Mouse (Mus musculus) hindbrain, postnatal 0 days (tissue): Measurements from ENCODE around the gene Lgals3bp. TPM values are rescaled to one million over a fixed set of nuclear protein-coding genes. Genes with fewer than 3 reads are reported as not detected.

Experiments
- ATAC-seq: fragments of 200-750 bp; cut with Nextera tagmentation; 2 replicates; pipeline ENCODE4 v1.8.0; 2017; ENCODE audit warnings: mild to moderate bottlenecking, moderate TSS enrichment, moderate library complexity
- DNase-seq: peaks from one replicate; pipeline ENCODE4 v3.0.0-alpha.2; 2015; ENCODE audit warnings: low spot score
- H3K27ac ChIP-seq: fragments of 300-500 bp; sonication (generic); 2 replicates; pipeline ENCODE4 v1.5.1; 2014; ENCODE audit warnings: mild to moderate bottlenecking
- H3K27me3 ChIP-seq: fragments of 300-500 bp; sonication (generic); 2 replicates; pipeline ENCODE4 v1.6.1; 2014; ENCODE audit warnings: low read length, mixed read lengths; ENCODE audit not compliant: insufficient read depth
- H3K36me3 ChIP-seq: fragments of 300-500 bp; sonication (generic); 2 replicates; pipeline ENCODE4 v1.6.1; 2014; ENCODE audit warnings: low read length, mixed read lengths; ENCODE audit not compliant: insufficient read depth
- H3K4me1 ChIP-seq: fragments of 300-500 bp; sonication (generic); 2 replicates; pipeline ENCODE4 v1.6.1; 2014; ENCODE audit warnings: antibody characterized with exemption, low read length, mixed read lengths; ENCODE audit not compliant: insufficient read depth
- H3K4me2 ChIP-seq: fragments of 300-500 bp; sonication (generic); 2 replicates; pipeline ENCODE4 v1.6.1; 2014; ENCODE audit warnings: low read depth, mild to moderate bottlenecking, low read length, moderate library complexity, mixed read lengths
- H3K4me3 ChIP-seq: fragments of 300-500 bp; sonication (generic); 2 replicates; pipeline ENCODE4 v1.5.1; 2014; ENCODE audit warnings: low read length
- H3K9ac ChIP-seq: fragments of 300-500 bp; sonication (generic); replicated peaks from 2 replicates; pipeline ENCODE4 v1.6.1; 2014; ENCODE audit warnings: mild to moderate bottlenecking, low read length, moderate library complexity, mixed read lengths
- H3K9me3 ChIP-seq: fragments of 300-500 bp; sonication (generic); 2 replicates; pipeline ENCODE4 v1.6.1; 2016; ENCODE audit warnings: low read length, mixed read lengths
- CTCF ChIP-seq: IDR thresholded peaks from 2 replicates; pipeline ENCODE4 v1.5.1; 2016; ENCODE audit warnings: antibody characterized with exemption, control low read depth, low read depth
- WGBS: fragments of 180-500 bp; shearing (Covaris S2); extraction: QIAGEN DNeasy Blood & Tissue Kit; methylation state at CpG from one replicate; pipeline ENCODE4 v1.1.7; 2014; 5-methylcytosine and 5-hydroxymethylcytosine counted together
- polyA plus RNA-seq: library from polyadenylated mRNA; unstranded; fragments of >200 nt; fragmentation: Nextera tagmentation; extraction: Ambion mirVana; gene quantifications from 2 replicates; pipeline ENCODE4 v1.2.1, GENCODE M21; 2015
- total RNA-seq: library from RNA; depleted of rRNA; stranded (reverse); fragments of >200 nt; gene quantifications from 2 replicates; pipeline ENCODE4 v1.2.3, GENCODE M21; 2014

Lgals3bp gene
- total and polyA plus RNA-seq, 2 experiments from 2014 or later, result 18.5 to 25.5 TPM

DNA sequence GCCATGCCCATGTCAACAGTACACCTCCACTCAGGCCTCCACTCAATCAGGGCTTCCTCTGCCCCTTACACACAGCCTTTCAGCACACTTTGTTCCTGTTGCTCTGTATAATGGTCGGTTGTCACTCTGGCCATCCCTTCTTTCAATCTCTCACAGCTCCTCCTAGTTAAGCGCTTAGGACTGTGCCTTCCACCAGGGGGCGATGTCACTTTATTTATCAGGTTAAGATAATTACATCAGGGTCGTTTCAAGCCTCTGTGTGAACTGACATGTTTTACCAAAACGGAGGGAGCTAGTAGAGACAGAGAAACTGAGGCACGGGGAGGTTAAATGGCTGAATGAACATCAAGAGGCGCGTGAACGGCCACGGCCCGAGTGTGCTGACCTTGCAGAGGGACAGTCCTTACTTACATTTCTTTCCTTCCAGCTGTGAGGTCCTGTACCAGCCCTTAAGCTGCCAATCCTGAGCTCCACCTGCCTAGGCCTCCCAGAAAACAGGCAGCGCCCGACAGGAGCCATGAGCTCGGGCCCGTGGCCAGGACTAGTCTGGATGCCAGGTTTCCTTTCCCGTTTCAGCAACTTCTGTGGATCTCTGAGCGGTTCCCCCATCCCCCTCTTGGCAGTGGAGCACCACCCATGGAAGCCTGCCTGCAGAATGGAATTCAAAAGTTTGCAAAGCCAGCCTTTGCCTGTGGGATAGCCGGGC, 21.5 kb upstream of the Lgals3bp start:
- no peak overlapping the region for H3K4me3 ChIP-seq
- ATAC-seq (peak; percentile 35; the same call in 1 of the 2 replicates), DNase-seq (peak; percentile 95)
- 0 out of 2 replicates have a peak overlapping the region, but pooled peaks have one; percentile 13 for H3K9ac ChIP-seq
- no peaks in the 10 kb centered on the region for H3K36me3 ChIP-seq
- no peaks in the 10 kb centered on the region for H3K27me3 ChIP-seq
- H3K9me3 ChIP-seq, result no peaks in the 10 kb centered on the region
- H3K4me2 ChIP-seq, result peak overlapping the region; percentile 42; the same call in 1 of the 2 replicates
- TF ChIP-seq CTCF, result peak; percentile 89
- peaks cover 10% of the 10 kb centered on the region for H3K4me1 ChIP-seq
- WGBS, result 4% methylated on average over 18 of the region's 18 CpGs
- peak overlapping the region; percentile 58 for H3K27ac ChIP-seq

DNA sequence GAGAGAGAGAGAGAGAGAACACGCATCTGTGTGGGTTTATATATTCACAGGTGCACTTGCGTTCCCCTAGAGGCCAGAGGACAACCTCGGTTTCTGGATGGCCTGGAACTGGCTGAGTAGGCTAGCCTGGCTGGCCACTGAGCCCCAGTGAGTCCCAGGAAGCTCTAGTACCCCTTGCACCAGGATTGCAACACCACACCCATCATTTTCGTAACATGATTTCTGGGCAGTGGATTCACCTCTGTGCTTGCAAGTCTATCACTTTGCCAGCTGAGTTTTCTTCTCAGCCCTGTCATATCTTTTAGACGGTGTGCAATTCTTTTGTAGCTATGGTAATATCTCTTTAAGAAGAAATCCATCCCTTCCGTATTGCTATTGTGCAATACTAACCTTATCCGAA, 18.4 kb upstream of the Lgals3bp start:
- WGBS, result 84% methylated on average over 7 of the region's 7 CpGs

GRCm38 (mm10) chr11:118418834-118419504, 17.1 kb upstream of the Lgals3bp start, which contains the start of gene Cant1:
Cant1 (minus strand) TSS chr11:118419086.
- Histone ChIP-seq H3K27me3 (no peaks in the 10 kb centered on the region), H3K4me2 (peak within 1 kb of the TSS; percentile 98), H3K9me3 (no peaks in the 10 kb centered on the region), H3K9ac (peak within 1 kb of the TSS; percentile 95), H3K27ac (peak within 1 kb of the TSS; percentile 81), H3K4me1 (peaks cover 19% of the 10 kb centered on the region), H3K4me3 (peak within 1 kb of the TSS; percentile 93), H3K36me3 (no peaks in the 10 kb centered on the region)
- TF ChIP-seq CTCF, result no peak
- WGBS, result under 1% methylated on average over 33 of the region's 50 CpGs
- ATAC-seq (peak; percentile 94), DNase-seq (peak; percentile 98)

More for the DNA sequence above, 18.4 kb upstream of the Lgals3bp start:
- H3K27ac ChIP-seq, result no peak overlapping the region
- no peaks in the 10 kb centered on the region for H3K27me3 ChIP-seq
- no peak overlapping the region for H3K4me2 ChIP-seq
- ATAC-seq (no peak), DNase-seq (no peak)
- no peak overlapping the region for H3K4me3 ChIP-seq
- H3K36me3 ChIP-seq, result no peaks in the 10 kb centered on the region
- TF ChIP-seq CTCF, result no peak
- H3K4me1 ChIP-seq, result peaks cover 20% of the 10 kb centered on the region
- H3K9me3 ChIP-seq, result no peaks in the 10 kb centered on the region
- H3K9ac ChIP-seq, result no peak overlapping the region

- H3K4me3 ChIP-seq, result peak overlapping the region; percentile 93
- no peaks in the 10 kb centered on the region for H3K9me3 ChIP-seq
- ATAC-seq, result no peak; the same call in 1 of the 2 replicates
- H3K36me3 ChIP-seq, result no peaks in the 10 kb centered on the region
- H3K4me2 ChIP-seq, result peak overlapping the region; percentile 98
- 3% methylated on average over 12 of the region's 12 CpGs for WGBS
- H3K27me3 ChIP-seq, result no peaks in the 10 kb centered on the region
- no peak for DNase-seq
- peaks cover 14% of the 10 kb centered on the region for H3K4me1 ChIP-seq
- H3K27ac ChIP-seq, result peak overlapping the region; percentile 81
- H3K9ac ChIP-seq, result peak overlapping the region; percentile 95
- TF ChIP-seq CTCF, result no peak
Measured at GRCm38 (mm10) chr11:118418442-118418833, 16.5 kb upstream of the Lgals3bp start.

DNA sequence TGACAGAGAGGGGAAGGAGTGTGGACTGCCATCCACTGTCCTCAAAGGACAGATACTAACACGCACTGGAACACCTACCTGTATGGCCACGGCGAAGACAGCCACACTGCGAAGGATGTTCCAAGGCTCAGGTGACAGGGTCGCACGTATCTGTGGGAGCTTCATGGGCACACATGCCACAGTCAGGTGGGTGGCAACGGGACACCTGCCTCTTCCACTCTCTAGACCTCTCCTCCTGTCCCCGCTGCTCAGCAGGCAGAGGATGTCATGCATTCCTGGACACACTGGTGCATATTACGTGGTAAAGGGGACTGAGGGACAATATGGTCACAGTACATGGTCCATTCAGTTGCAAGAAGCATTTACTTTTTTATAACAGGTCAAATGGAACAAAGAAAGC, 15.6 kb upstream of the Lgals3bp start:
- Histone ChIP-seq H3K27ac (no peak overlapping the region), H3K4me3 (0 out of 2 replicates have a peak overlapping the region, but pooled peaks have one; percentile 93), H3K9ac (no peak overlapping the region; the same call in 1 of the 2 replicates), H3K36me3 (no peaks in the 10 kb centered on the region), H3K27me3 (no peaks in the 10 kb centered on the region), H3K4me1 (peaks cover 15% of the 10 kb centered on the region; the same call in 1 of the 2 replicates), H3K4me2 (peak overlapping the region; percentile 98), H3K9me3 (no peaks in the 10 kb centered on the region)
- 92% methylated on average over 9 of the region's 9 CpGs for WGBS
- no peak for TF ChIP-seq CTCF
- DNase-seq (no peak), ATAC-seq (no peak)

DNA sequence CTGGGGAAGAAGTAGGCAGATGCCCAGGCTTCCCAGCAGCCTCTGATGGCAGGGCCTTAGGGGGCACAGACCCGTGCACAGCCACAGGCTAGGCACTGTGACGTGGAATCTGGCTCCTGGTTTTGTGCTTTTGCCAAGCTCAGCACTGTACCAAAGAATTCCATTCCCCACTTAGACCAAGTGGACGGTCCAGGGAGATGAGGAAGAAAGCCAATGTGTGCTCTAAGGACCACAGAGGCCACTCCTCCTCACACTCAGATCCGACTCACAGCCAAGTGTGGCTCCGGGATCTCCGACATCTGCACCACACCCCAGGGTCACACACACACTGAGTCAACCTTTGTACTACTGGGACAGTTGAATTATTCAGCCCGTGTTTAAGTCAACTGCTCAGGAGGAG, 14.2 kb upstream of the Lgals3bp start:
- H3K9me3 ChIP-seq, result no peaks in the 10 kb centered on the region
- H3K36me3 ChIP-seq, result peaks cover 3% of the 10 kb centered on the region; the same call in 1 of the 2 replicates
- H3K27me3 ChIP-seq, result no peaks in the 10 kb centered on the region
- no peak overlapping the region for H3K27ac ChIP-seq
- WGBS, result 58% methylated on average over 7 of the region's 7 CpGs
- DNase-seq, result peak; percentile 36
- no peak overlapping the region for H3K4me3 ChIP-seq
- no peak for ATAC-seq
- no peak overlapping the region for H3K9ac ChIP-seq
- H3K4me1 ChIP-seq, result peaks cover 19% of the 10 kb centered on the region; the same call in 1 of the 2 replicates
- no peak for TF ChIP-seq CTCF
- no peak overlapping the region for H3K4me2 ChIP-seq
